Mouse (Mus musculus): ENCODE results near the gene Alg11.

The Alg11 gene

GRCm38 (mm10) chr8:22061126-22061525 lies 605 bp downstream of the Alg11 start:
- DNase-seq (ENCODE audit: low read depth, low spot score): no peak

GRCm38 (mm10) chr8:22079313-22080007 lies 18.9 kb downstream of the Alg11 start:
- DNase-seq (ENCODE audit: low read depth, low spot score): no peak

GRCm38 (mm10) chr8:22089226-22089625 lies 28.7 kb downstream of the Alg11 start:
- DNase-seq (ENCODE audit: low read depth, low spot score): no peak

- no peak for DNase-seq (ENCODE audit: low read depth, low spot score)
Measured at GRCm38 (mm10) chr8:22091568-22091967, 31.0 kb downstream of the Alg11 start.

- DNase-seq (ENCODE audit: low read depth, low spot score): no peak
Measured at GRCm38 (mm10) chr8:22107020-22107419, 46.5 kb downstream of the Alg11 start.

Measured in telencephalon, adult 2 months (tissue).